In genomic region chr9:102622192-102622857, GRCm38 (mm10) we compare ENCODE assay signal across 8 mouse cellular contexts. TPM values are rescaled to one million over a fixed set of nuclear protein-coding genes. Genes with fewer than 3 reads are reported as not detected.
DNase-seq lines count a peak whose midpoint lies in the region; ATAC-seq and TF ChIP-seq lines count a peak whose summit lies in the region.

No protein-coding gene starts in this region.

- H3K27ac ChIP-seq in forebrain, embryonic 14.5 days (ENCODE audit: low read depth, low read length), result no peak overlapping the region
- H3K27ac ChIP-seq in forebrain, embryonic 13.5 days, result no peak overlapping the region

- H3K4me2 ChIP-seq in forebrain, embryonic 14.5 days (ENCODE audit: low read length), result no peak overlapping the region
- no peak overlapping the region for H3K4me2 ChIP-seq in forebrain, embryonic 13.5 days
- H3K4me2 ChIP-seq in myocyte (ENCODE audit: low read depth), result peak overlapping the region; percentile 60

- no peaks in the 10 kb centered on the region for H3K9me3 ChIP-seq in forebrain, embryonic 14.5 days (replicated peaks; ENCODE audit: control insufficient read depth, low read length)
- no peaks in the 10 kb centered on the region for H3K9me3 ChIP-seq in forebrain, embryonic 13.5 days (replicated peaks)

- no peak for TF ChIP-seq POLR2A in myocyte (IDR thresholded peaks at IDR 0.05; ENCODE audit: insufficient read length, low read depth)

- no peak overlapping the region for H3ac ChIP-seq in myocyte (ENCODE audit: control insufficient read depth, insufficient read length)

- H3K27me3 ChIP-seq in forebrain, embryonic 14.5 days (replicated peaks; ENCODE audit: control insufficient read depth, insufficient read depth, low read length), result no peaks in the 10 kb centered on the region
- no peaks in the 10 kb centered on the region for H3K27me3 ChIP-seq in forebrain, embryonic 13.5 days
- H3K27me3 ChIP-seq in myocyte (ENCODE audit: control insufficient read depth, insufficient read depth, insufficient read length), result no peaks in the 10 kb centered on the region

- H3K4me3 ChIP-seq in forebrain, embryonic 14.5 days (ENCODE audit: low read depth, low read length), result no peak overlapping the region
- H3K4me3 ChIP-seq in forebrain, embryonic 13.5 days, result no peak overlapping the region
- no peak overlapping the region for H3K4me3 ChIP-seq in myocyte

- 39% methylated on average over 5 of the region's 5 CpGs for WGBS in forebrain, embryonic 14.5 days
- WGBS in forebrain, embryonic 13.5 days, result 38% methylated on average over 5 of the region's 5 CpGs

- H3K36me3 ChIP-seq in forebrain, embryonic 14.5 days (ENCODE audit: control insufficient read depth, insufficient read depth, low read length), result peaks cover 5% of the 10 kb centered on the region; the same call in 1 of the 2 replicates
- peaks cover 11% of the 10 kb centered on the region for H3K36me3 ChIP-seq in forebrain, embryonic 13.5 days (ENCODE audit: poor library complexity, severe bottlenecking)
- H3K36me3 ChIP-seq in myocyte (ENCODE audit: control insufficient read depth, insufficient read depth), result no peaks in the 10 kb centered on the region

- H3K79me2 ChIP-seq in myocyte (ENCODE audit: control insufficient read depth, insufficient read depth), result peaks cover 23% of the 10 kb centered on the region

- peaks cover 8% of the 10 kb centered on the region for H3K4me1 ChIP-seq in forebrain, embryonic 14.5 days (ENCODE audit: control insufficient read depth, insufficient read depth, low read length)
- H3K4me1 ChIP-seq in forebrain, embryonic 13.5 days, result peaks cover 14% of the 10 kb centered on the region

- no peak overlapping the region for H3K9ac ChIP-seq in forebrain, embryonic 14.5 days (ENCODE audit: low read length)
- no peak overlapping the region for H3K9ac ChIP-seq in forebrain, embryonic 13.5 days

- DNase-seq in forebrain, embryonic 14.5 days (ENCODE audit: low spot score), result peak; percentile 89
- DNase-seq in right cerebral cortex, adult 2 months (ENCODE audit: low spot score in 2 of 2), result peak; percentile 58
- DNase-seq in right cerebral cortex, adult 18-20 months, result no peak
- peak; percentile 71 to 78 for DNase-seq in cerebellum, postnatal 10 days
- DNase-seq in kidney, postnatal 10 days, result peak; percentile 71
- DNase-seq in ovary, postnatal 10 days (ENCODE audit: low spot score), result no peak

- no peak for ATAC-seq in forebrain, embryonic 14.5 days
- ATAC-seq in forebrain, embryonic 13.5 days, result no peak

TF ChIP-seq in myocyte, 11 proteins besides CTCF, POLR2A, EP300 and RAD21:
- TF ChIP-seq E2F4 (IDR thresholded peaks at IDR 0.05; ENCODE audit: insufficient read depth), result no peak
- no peak for TF ChIP-seq MAX (IDR thresholded peaks at IDR 0.05; ENCODE audit: low read depth)
- no peak for TF ChIP-seq SRF (IDR thresholded peaks at IDR 0.05; ENCODE audit: control insufficient read depth, insufficient read length, low read depth)
- TF ChIP-seq POLR2AphosphoS2 (IDR thresholded peaks at IDR 0.05; ENCODE audit: insufficient read length, low read depth), result no peak
- TF ChIP-seq USF1 (IDR thresholded peaks at IDR 0.05; ENCODE audit: low read depth), result no peak
- TF ChIP-seq MYOD1 (IDR thresholded peaks at IDR 0.05; ENCODE audit: control insufficient read depth in 1 of 3, insufficient read length in 2 of 3, low read depth in 2 of 3), result no peak
- no peak for TF ChIP-seq TCF12 (IDR thresholded peaks at IDR 0.05; ENCODE audit: insufficient read depth, poor library complexity, severe bottlenecking)
- no peak for TF ChIP-seq TCF3 (IDR thresholded peaks at IDR 0.05; ENCODE audit: insufficient read length, low read depth)
- no peak for TF ChIP-seq MYOG (IDR thresholded peaks at IDR 0.05; ENCODE audit: control insufficient read depth in 1 of 3, insufficient read depth in 1 of 3, insufficient read length in 2 of 3, low read depth in 2 of 3)
- TF ChIP-seq REST (IDR thresholded peaks at IDR 0.05; ENCODE audit: insufficient read depth, insufficient read length), result no peak
- no peak for TF ChIP-seq CEBPB (IDR thresholded peaks at IDR 0.05; ENCODE audit: insufficient read depth, poor library complexity, severe bottlenecking)
TF ChIP-seq in myocyte: peak in this region for 0.

RNA-seq across cellular contexts. Expression of gene Anapc13, which starts 3.8 kb away (rescaled TPM):
- 156 and 194 TPM in 2 replicates for polyA plus RNA-seq in forebrain, embryonic 14.5 days (2014; fragmentation: Nextera tagmentation; extraction: Ambion mirVana)
- 191 and 222 TPM in 2 replicates for polyA plus RNA-seq in forebrain, embryonic 13.5 days (2015; fragmentation: Nextera tagmentation; extraction: Ambion mirVana)
- polyA plus RNA-seq in myocyte (2012; fragmentation: generic; extraction: Trizol), result 144 TPM

RNA-seq across cellular contexts. Expression of gene Cep63, which starts 4.0 kb away (rescaled TPM):
- polyA plus RNA-seq in forebrain, embryonic 14.5 days (2014; fragmentation: Nextera tagmentation; extraction: Ambion mirVana), result 37.8 and 41.8 TPM in 2 replicates
- 55.4 and 57.9 TPM in 2 replicates for polyA plus RNA-seq in forebrain, embryonic 13.5 days (2015; fragmentation: Nextera tagmentation; extraction: Ambion mirVana)
- 8.8 TPM for polyA plus RNA-seq in myocyte (2012; fragmentation: generic; extraction: Trizol)

Comparison
In these comparisons a context has a peak if more than half of its experiments do, and no peak if none do; other contexts are left out.
1. DNase-seq: peak in forebrain, embryonic 14.5 days (single experiment), right cerebral cortex, adult 2 months (2 of 2), cerebellum, postnatal 10 days (2 of 2) and kidney, postnatal 10 days (single experiment); none in right cerebral cortex, adult 18-20 months (single experiment) and ovary, postnatal 10 days (single experiment).